Mouse (Mus musculus) forebrain, embryonic 12.5 days (tissue): ENCODE measurements around the gene Gns. TPM values are rescaled to one million over a fixed set of nuclear protein-coding genes. Genes with fewer than 3 reads are reported as not detected.

Source experiments
- ATAC-seq: fragments of 200-750 bp; cut with Nextera tagmentation; 2 replicates; pipeline ENCODE4 v1.8.0; 2017; ENCODE audit warnings: moderate TSS enrichment; ENCODE audit not compliant: low FRiP score
- H3K27ac ChIP-seq: fragments of 300-500 bp; sonication (generic); 2 replicates; pipeline ENCODE4 v1.5.1; 2016; ENCODE audit warnings: mild to moderate bottlenecking
- H3K27me3 ChIP-seq: fragments of 300-500 bp; sonication (generic); 2 replicates; pipeline ENCODE4 v1.6.1; 2016; ENCODE audit warnings: mild to moderate bottlenecking
- H3K36me3 ChIP-seq: fragments of 300-500 bp; sonication (generic); replicated peaks from 2 replicates; pipeline ENCODE4 v1.6.1; 2016; ENCODE audit warnings: mild to moderate bottlenecking
- H3K4me1 ChIP-seq: fragments of 300-500 bp; sonication (generic); 2 replicates; pipeline ENCODE4 v1.6.1; 2016
- H3K4me2 ChIP-seq: fragments of 300-500 bp; sonication (generic); 2 replicates; pipeline ENCODE4 v1.6.1; 2016; ENCODE audit warnings: mild to moderate bottlenecking, moderate library complexity
- H3K4me3 ChIP-seq: fragments of 300-500 bp; sonication (generic); replicated peaks from 2 replicates; pipeline ENCODE4 v1.5.1; 2016; ENCODE audit warnings: mild to moderate bottlenecking
- H3K9ac ChIP-seq: fragments of 300-500 bp; sonication (generic); 2 replicates; pipeline ENCODE4 v1.6.1; 2016; ENCODE audit warnings: mild to moderate bottlenecking
- H3K9me3 ChIP-seq: fragments of 300-500 bp; sonication (generic); 2 replicates; pipeline ENCODE4 v1.6.1; 2016
- WGBS: fragments of 180-500 bp; shearing (Covaris S2); methylation state at CpG from one replicate; pipeline ENCODE4 v1.1.7; 2016; 5-methylcytosine and 5-hydroxymethylcytosine counted together
- polyA plus RNA-seq: library from polyadenylated mRNA; unstranded; fragments of >200 nt; fragmentation: Nextera tagmentation; extraction: Ambion mirVana; gene quantifications from 2 replicates; pipeline ENCODE4 v1.2.1, GENCODE M21; 2016

Gns gene
- polyA plus RNA-seq, 1 experiment from 2014 or later: 40.1 TPM

- no peaks in the 10 kb centered on the region for H3K9me3 ChIP-seq
- no peak overlapping the region for H3K4me3 ChIP-seq
- H3K27ac ChIP-seq: no peak overlapping the region
- no peak overlapping the region for H3K9ac ChIP-seq
- peaks cover 89% of the 10 kb centered on the region for H3K36me3 ChIP-seq
- no peaks in the 10 kb centered on the region for H3K4me1 ChIP-seq
- ATAC-seq: no peak
- WGBS: 85% methylated on average over 10 of the region's 10 CpGs
- H3K27me3 ChIP-seq: no peaks in the 10 kb centered on the region
- no peak overlapping the region for H3K4me2 ChIP-seq
Observed at GRCm38 (mm10) chr10:121390602-121391001, 25.7 kb downstream of the Gns start.

DNA sequence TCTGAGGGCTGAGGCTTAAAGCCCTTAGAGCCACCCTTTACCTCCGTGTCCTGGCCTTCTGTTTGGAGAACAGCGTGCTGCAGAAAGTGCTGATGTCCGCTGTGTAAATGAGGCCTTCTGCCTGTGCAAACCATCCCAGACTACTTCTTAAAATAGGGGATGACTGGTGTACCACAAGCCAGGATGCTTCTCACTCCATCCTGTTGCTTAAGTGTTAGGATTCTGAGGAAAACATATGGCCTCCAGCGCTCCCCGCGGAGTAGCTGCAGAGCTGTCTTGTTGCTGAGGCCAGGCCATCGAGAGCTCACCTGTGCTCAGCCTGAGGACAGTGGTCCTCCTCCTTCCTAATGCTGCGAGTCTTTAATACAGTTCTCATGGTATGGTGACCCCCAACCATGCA lies 27.0 kb downstream of the Gns start:
- H3K4me2 ChIP-seq: no peak overlapping the region
- H3K27ac ChIP-seq: no peak overlapping the region
- H3K4me3 ChIP-seq: no peak overlapping the region
- H3K9ac ChIP-seq: no peak overlapping the region
- no peaks in the 10 kb centered on the region for H3K9me3 ChIP-seq
- no peak for ATAC-seq
- peaks cover 96% of the 10 kb centered on the region for H3K36me3 ChIP-seq
- no peaks in the 10 kb centered on the region for H3K27me3 ChIP-seq
- WGBS: 95% methylated on average over 8 of the region's 8 CpGs
- H3K4me1 ChIP-seq: no peaks in the 10 kb centered on the region

- Histone ChIP-seq H3K27ac (0 out of 2 replicates have a peak overlapping the region, but pooled peaks have one; percentile 36), H3K4me2 (no peak overlapping the region), H3K9ac (no peak overlapping the region), H3K27me3 (no peaks in the 10 kb centered on the region), H3K4me1 (no peaks in the 10 kb centered on the region), H3K36me3 (peaks cover 78% of the 10 kb centered on the region), H3K9me3 (no peaks in the 10 kb centered on the region), H3K4me3 (no peak overlapping the region)
- no peak for ATAC-seq
- WGBS: 87% methylated on average over 6 of the region's 6 CpGs
Observed at GRCm38 (mm10) chr10:121394270-121394669, 29.4 kb downstream of the Gns start.

- peaks cover 72% of the 10 kb centered on the region for H3K36me3 ChIP-seq
Observed at GRCm38 (mm10) chr10:121394789-121395325, 30.0 kb downstream of the Gns start.

GRCm38 (mm10) chr10:121395542-121396176 lies 30.8 kb downstream of the Gns start:
- no peaks in the 10 kb centered on the region for H3K9me3 ChIP-seq
- no peaks in the 10 kb centered on the region for H3K27me3 ChIP-seq
- no peak overlapping the region for H3K27ac ChIP-seq
- no peaks in the 10 kb centered on the region for H3K4me1 ChIP-seq
- H3K36me3 ChIP-seq: peaks cover 64% of the 10 kb centered on the region
- ATAC-seq: no peak
- 88% methylated on average over 20 of the region's 20 CpGs for WGBS
- no peak overlapping the region for H3K4me3 ChIP-seq
- H3K4me2 ChIP-seq: no peak overlapping the region
- no peak overlapping the region for H3K9ac ChIP-seq

More at GRCm38 (mm10) chr10:121394789-121395325, 30.0 kb downstream of the Gns start:
- Histone ChIP-seq H3K9ac (no peak overlapping the region), H3K4me1 (no peaks in the 10 kb centered on the region), H3K4me3 (no peak overlapping the region), H3K9me3 (no peaks in the 10 kb centered on the region), H3K27ac (no peak overlapping the region), H3K4me2 (no peak overlapping the region), H3K27me3 (no peaks in the 10 kb centered on the region)
- no peak for ATAC-seq
- WGBS: 90% methylated on average over 18 of the region's 18 CpGs

DNA sequence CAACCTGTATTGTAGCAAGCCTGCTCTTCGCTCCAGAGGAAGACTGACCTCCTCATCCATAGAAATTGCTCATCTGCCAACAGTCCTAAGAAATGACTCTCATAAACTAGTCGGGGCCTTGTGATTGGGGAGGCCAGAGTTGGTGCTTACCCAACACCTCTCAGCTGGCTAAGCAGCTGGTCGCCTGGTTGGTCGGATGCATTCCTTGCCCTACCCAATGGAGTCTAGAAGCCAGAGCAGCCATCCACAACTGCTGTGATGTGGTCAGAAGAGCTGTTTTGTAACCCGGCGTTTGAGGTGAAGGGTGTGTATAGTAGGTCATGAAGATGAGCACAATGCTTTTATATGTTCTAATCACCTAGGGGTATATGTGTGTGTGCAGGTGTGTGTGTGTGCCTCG lies 33.7 kb downstream of the Gns start:
- no peak overlapping the region for H3K9ac ChIP-seq
- ATAC-seq: no peak
- H3K27me3 ChIP-seq: no peaks in the 10 kb centered on the region
- WGBS: 95% methylated on average over 7 of the region's 7 CpGs
- no peaks in the 10 kb centered on the region for H3K9me3 ChIP-seq
- no peak overlapping the region for H3K27ac ChIP-seq
- no peaks in the 10 kb centered on the region for H3K4me1 ChIP-seq
- H3K4me2 ChIP-seq: no peak overlapping the region
- peaks cover 34% of the 10 kb centered on the region for H3K36me3 ChIP-seq
- H3K4me3 ChIP-seq: no peak overlapping the region

GRCm38 (mm10) chr10:121401005-121401404 lies 36.1 kb downstream of the Gns start:
- Histone ChIP-seq H3K36me3 (peaks cover 10% of the 10 kb centered on the region), H3K4me1 (no peaks in the 10 kb centered on the region), H3K4me2 (no peak overlapping the region), H3K9ac (no peak overlapping the region), H3K27me3 (no peaks in the 10 kb centered on the region), H3K4me3 (no peak overlapping the region), H3K9me3 (no peaks in the 10 kb centered on the region), H3K27ac (no peak overlapping the region)
- ATAC-seq: no peak
- WGBS: 88% methylated on average over 7 of the region's 7 CpGs

- H3K4me2 ChIP-seq: no peak overlapping the region
- H3K4me3 ChIP-seq: no peak overlapping the region
- H3K9ac ChIP-seq: no peak overlapping the region
- H3K36me3 ChIP-seq: no peaks in the 10 kb centered on the region
- WGBS: 74% methylated on average over 9 of the region's 9 CpGs
- H3K4me1 ChIP-seq: no peaks in the 10 kb centered on the region
- H3K27me3 ChIP-seq: no peaks in the 10 kb centered on the region
- H3K9me3 ChIP-seq: no peaks in the 10 kb centered on the region
- H3K27ac ChIP-seq: no peak overlapping the region
- ATAC-seq: no peak
Observed at GRCm38 (mm10) chr10:121403104-121403503, 38.2 kb downstream of the Gns start.

GRCm38 (mm10) chr10:121403946-121404345 lies 39.1 kb downstream of the Gns start:
- Histone ChIP-seq H3K9me3 (no peaks in the 10 kb centered on the region), H3K4me1 (no peaks in the 10 kb centered on the region), H3K4me3 (no peak overlapping the region), H3K9ac (no peak overlapping the region), H3K4me2 (no peak overlapping the region), H3K36me3 (no peaks in the 10 kb centered on the region), H3K27me3 (no peaks in the 10 kb centered on the region), H3K27ac (no peak overlapping the region)
- WGBS: 64% methylated on average over 6 of the region's 9 CpGs
- no peak for ATAC-seq

DNA sequence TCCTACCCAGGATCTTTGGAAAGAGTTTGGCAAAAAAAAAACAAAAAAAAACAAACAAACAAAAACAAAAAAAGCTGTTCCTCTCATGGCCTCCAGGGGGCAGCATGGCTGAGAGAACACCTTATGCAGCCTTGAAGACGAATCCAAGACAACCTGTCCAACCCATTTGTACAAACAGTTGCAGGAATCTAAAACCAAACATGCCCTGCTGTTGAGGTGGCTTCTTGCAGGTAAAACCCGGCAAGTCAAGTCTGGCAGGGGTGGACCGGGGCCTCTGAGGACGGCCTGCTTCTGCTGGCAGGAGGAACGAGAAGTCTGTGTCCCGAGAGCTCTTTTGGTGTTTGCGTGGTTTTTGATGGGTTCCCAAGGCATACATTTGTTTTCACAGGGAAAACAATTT lies 44.8 kb downstream of the Gns start:
- no peak overlapping the region for H3K4me2 ChIP-seq
- no peaks in the 10 kb centered on the region for H3K36me3 ChIP-seq
- 69% methylated on average over 7 of the region's 7 CpGs for WGBS
- no peak for ATAC-seq
- H3K9ac ChIP-seq: no peak overlapping the region
- H3K4me3 ChIP-seq: no peak overlapping the region
- no peaks in the 10 kb centered on the region for H3K9me3 ChIP-seq
- no peaks in the 10 kb centered on the region for H3K27me3 ChIP-seq
- no peak overlapping the region for H3K27ac ChIP-seq
- no peaks in the 10 kb centered on the region for H3K4me1 ChIP-seq

DNA sequence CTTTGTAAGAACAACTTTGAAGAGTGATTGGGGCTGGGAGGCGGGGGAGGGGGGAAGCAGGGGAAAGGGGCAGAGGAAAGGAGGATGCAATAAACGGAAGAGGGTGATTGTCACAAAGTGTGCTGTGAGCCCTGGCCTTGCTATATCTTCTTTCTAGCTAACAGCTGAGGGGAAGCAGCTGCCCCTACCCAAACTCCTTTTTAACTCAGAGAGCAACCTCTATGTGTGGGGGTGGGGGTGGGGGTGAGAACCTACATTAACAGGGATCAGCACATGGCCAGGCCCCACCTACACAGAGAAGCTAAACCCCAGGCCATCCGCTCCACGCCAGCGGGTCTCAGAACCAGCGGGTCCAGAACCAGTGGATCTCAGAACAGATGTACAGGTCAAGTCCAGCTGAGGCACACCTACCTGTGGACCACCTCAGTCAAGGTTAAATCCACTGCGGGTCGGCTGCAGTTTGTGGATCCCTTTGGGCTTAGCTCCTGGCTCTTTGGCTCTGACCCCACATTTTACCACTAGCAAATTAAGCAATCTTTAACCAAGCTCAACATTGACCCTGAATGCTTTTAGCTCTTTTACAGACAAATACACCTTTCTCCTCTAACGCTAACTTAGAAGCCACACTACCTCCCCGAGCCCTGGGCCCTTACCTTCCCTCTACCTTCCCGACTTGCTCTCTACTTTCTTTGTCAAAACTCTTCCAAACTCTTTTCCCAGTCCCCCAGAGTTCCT lies 47.0 kb downstream of the Gns start:
- 86% methylated on average over 11 of the region's 11 CpGs for WGBS

DNA sequence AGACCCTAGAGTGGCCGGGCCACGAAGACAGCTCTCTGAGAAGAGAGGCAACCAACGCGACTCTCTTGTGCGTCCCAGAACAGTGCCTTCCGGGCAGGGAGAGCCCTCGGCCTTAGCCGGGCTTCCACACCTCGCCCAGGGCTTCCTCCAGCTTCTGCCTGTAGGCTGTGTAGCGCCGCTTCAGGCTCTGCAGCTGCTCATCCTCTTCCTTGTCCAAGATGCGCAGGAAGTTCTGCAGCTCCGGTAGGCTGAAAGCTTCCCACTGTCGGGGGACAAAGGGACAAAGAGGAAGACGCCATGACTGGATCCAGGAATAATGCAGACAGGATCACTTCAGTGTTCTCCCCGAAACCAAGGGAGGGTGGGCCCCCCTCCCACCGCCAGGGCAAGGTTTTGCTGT lies 47.9 kb downstream of the Gns start:
- H3K9me3 ChIP-seq: no peaks in the 10 kb centered on the region
- no peak for ATAC-seq
- no peak overlapping the region for H3K4me2 ChIP-seq
- no peak overlapping the region for H3K4me3 ChIP-seq
- H3K27ac ChIP-seq: no peak overlapping the region
- no peaks in the 10 kb centered on the region for H3K27me3 ChIP-seq
- no peaks in the 10 kb centered on the region for H3K36me3 ChIP-seq
- H3K9ac ChIP-seq: no peak overlapping the region
- H3K4me1 ChIP-seq: no peaks in the 10 kb centered on the region
- WGBS: 85% methylated on average over 17 of the region's 17 CpGs

More for the DNA sequence above, 47.0 kb downstream of the Gns start:
- ATAC-seq: no peak
- no peaks in the 10 kb centered on the region for H3K4me1 ChIP-seq
- H3K27me3 ChIP-seq: no peaks in the 10 kb centered on the region
- H3K9me3 ChIP-seq: no peaks in the 10 kb centered on the region
- H3K27ac ChIP-seq: no peak overlapping the region
- H3K36me3 ChIP-seq: no peaks in the 10 kb centered on the region
- H3K9ac ChIP-seq: no peak overlapping the region
- H3K4me3 ChIP-seq: no peak overlapping the region
- H3K4me2 ChIP-seq: no peak overlapping the region

DNA sequence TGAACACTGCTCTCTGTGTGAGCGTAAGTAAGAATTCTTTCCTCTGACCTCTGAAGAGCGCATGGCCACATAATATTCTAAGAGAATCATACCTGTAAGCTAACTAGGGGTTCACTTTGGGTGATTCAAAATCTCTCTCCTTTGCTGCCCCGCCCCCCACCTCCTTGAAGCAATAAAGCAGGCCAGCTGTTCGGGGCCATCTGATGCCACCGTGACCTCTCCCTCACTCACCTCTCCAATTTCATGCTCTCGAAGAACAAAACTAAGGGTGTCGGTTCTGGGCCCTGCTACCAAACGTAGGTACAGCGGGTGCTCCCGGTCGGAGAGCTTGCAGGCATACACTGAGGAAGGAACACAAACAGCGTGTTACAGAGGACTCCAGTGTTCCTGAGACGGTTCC lies 49.2 kb downstream of the Gns start:
- no peak overlapping the region for H3K27ac ChIP-seq
- H3K4me1 ChIP-seq: no peaks in the 10 kb centered on the region
- ATAC-seq: no peak
- H3K4me2 ChIP-seq: no peak overlapping the region
- no peaks in the 10 kb centered on the region for H3K9me3 ChIP-seq
- no peaks in the 10 kb centered on the region for H3K36me3 ChIP-seq
- whole genome bisulfite sequencing: 90% methylated on average over 13 of the region's 13 CpGs
- H3K27me3 ChIP-seq: no peaks in the 10 kb centered on the region
- no peak overlapping the region for H3K4me3 ChIP-seq
- no peak overlapping the region for H3K9ac ChIP-seq
